Mouse (Mus musculus) right cerebral cortex, postnatal 25 days (tissue): ENCODE results near the gene Nlgn2.
A peak's percentile ranks its signal among the peaks of the same experiment; 100 is the strongest.

Experiments
- DNase-seq: peaks from one replicate; pipeline ENCODE4 v3.0.0; 2022

Gene Nlgn2

DNA sequence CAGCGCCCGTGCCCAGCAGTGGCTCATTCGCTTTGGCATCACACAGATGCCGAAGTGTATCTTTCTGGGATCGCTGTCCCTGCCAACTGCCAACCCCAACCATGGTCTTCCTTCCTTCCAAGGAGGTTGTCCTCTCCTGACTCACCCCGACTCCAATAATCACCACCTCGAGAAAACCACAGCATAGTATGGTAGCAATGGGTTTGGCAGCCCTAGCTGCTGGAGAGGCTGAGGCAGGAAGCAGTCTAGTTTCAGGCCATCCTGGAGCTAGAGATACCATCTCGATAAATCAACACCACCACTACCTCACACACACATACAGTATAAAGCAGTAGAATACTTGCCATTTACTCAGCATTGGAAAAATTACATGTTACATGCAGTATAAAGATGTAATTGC is 18.7 kb downstream of the Nlgn2 start:
- no peak for DNase-seq

DNA sequence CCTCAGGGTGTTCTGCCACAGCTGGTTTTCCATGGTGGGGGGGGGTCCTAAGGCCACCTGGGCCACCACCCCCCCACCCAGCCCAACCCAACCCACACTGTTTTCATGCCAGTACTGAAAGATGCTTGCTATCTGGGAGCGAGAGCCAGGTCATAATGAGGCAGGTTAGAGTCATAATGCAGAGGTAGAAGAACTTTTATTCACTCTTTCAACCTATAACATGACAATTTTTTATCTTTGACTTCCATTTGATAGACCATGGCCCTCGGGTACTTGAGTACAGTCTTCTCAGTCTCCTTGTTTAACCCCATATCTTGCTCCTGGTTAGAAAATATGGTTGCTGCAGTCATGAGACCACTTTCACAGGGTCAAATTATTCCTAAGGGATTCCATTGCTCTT is 19.2 kb downstream of the Nlgn2 start, which contains the start of gene Spem2:
Gene Spem2 (minus strand): TSS at position 101 of the 400 bp plus-strand sequence.
- DNase-seq, result no peak

DNA sequence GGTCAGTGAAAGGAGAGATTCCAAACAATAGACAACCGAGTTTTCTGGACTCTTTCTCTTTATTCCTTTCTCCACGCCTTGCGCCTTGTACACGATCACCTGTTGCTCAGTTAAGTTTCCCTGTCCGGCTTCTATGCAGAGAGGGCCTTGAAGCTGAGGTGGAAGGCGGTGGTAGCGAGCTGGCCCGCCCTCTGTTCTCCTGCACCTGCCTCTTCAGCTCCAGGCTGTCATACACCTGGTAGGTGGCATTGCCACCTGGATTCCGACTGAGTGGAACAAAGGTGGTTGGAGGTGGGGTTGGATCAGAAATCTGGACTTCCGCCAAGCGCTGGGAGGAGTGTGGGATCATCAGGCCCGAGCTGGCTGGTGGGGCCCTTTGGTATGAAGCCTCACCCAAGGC is 21.1 kb downstream of the Nlgn2 start:
- DNase-seq, result no peak

DNA sequence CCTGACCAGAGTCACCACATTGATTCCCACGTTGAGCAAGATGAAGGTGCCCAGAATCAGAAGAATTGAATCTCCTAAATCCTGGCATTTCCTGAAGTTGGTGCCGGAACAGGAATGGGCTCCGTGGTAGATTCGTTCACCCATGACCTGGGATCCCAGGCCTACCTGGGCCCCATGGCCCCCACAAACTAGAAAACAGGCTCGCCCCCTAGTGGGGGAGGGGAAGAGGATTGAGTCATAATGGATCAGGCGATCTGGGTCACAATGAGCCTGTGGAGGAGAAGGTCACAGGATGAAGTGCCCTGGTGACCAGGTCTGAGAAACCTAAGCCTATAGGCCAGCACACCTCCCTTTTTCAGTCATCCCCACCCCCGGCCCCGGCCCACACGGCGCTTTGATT is 22.4 kb downstream of the Nlgn2 start, which contains the start of gene Gm39566:
Gene Gm39566 (minus strand): TSS at position 144 of the 400 bp plus-strand sequence.
- DNase-seq, result no peak

DNA sequence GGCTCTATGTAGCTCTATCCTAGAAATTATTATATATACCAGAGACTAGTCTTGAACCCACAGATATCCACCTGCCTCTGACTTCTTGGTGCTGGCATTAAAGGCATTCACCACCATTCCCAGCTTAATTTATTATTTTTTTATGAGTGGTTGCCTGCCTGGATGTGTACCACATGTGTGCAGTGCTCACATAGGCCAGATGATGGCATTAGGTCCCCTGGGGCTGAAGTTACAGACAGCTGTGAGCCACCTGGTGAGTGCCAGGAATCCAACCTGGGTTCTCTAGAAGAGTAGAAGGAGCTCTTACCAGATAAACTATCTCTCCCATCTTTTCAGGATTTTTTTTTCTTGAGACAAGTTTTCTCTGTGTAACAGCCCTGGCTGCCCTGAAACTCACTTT is 27.3 kb downstream of the Nlgn2 start:
- no peak for DNase-seq

- no peak for DNase-seq
Measured at GRCm38 (mm10) chr11:69807641-69808040, 29.9 kb downstream of the Nlgn2 start.

GRCm38 (mm10) chr11:69806378-69806777 is 31.2 kb downstream of the Nlgn2 start:
- no peak for DNase-seq

DNA sequence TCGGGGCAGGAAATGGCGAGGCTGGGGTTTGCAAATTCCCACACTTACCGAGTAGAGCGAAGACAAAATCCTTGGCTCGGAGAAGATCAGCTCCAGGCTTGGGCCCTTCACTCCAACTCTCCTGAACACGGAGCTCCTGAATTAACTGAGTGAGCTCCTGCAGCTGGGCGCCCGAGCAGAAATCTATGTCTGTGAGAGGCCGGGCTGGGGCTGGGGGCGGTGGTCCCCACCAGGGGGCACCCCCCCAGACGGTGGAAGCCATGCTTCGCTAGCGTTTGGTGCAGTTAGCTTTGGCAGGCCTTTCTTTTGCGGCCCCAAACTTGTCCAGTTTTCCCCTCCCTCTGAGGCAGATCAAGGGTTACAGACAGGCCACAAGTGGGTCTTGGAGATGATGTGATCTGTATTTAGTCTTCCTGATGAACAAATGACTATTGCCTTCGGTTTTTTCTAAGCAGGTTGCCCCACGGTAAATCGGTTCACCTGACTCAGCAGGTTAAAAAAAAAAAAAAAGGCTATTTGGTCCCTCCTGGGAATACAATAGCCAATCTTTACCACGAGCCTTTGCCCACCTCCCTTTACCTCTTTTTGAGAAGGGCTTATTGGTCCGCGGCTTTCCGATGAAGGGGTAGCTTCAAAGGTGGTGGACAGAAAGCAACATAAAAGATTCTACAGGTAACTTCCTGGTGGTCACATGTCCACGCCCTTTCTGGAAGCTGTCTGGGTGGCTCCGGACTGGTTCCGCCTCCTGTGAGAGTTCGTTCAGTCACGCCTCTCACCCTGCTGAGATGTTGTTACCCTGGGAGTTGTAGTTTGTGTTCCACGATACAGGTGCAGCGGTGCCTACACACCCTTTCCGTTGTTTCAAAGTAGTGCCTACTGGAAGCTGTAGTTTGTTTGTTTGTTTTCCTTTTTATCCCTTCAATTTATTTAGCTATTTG is 32.3 kb downstream of the Nlgn2 start, which contains the start of gene Tmem102:
Gene Tmem102 (minus strand): TSS at position 653 of the 938 bp plus-strand sequence.
- no peak for DNase-seq

DNA sequence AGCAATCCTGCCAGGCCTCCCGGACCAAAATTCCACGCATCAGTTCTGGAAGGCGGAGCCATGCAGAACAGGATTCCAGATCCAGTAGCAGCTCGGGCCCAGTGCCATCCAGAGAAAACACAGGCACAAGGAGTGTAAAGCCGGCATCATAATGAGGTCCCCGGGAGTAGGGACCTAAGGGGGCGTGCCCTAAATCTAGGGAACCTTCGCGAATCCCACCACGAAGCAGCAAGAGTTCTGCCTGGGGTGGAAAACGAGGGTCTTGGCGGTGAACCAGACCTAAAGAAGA is 33.0 kb downstream of the Nlgn2 start:
- DNase-seq, result no peak

GRCm38 (mm10) chr11:69803786-69804651 is 33.6 kb downstream of the Nlgn2 start:
- DNase-seq, result peak; percentile 77

DNA sequence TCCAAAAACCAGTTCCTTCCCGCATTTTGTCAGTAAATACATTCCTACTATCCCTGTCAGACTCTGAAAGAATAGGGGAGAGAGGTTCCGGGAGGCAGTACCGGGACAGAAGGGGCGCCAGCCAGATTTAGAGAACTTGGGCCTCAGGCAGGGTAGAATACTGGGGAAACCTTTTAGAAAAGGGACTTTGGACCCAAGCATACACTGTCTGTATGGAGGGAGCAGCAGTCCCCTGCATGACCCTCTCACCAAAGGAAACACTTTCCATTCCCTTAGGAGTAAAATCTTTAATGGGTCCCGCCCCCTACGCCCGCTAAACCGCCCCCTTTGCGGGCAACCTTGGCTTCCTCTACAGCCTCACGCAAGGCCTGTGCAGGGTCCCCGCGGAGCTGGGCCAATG is 34.3 kb downstream of the Nlgn2 start:
- no peak for DNase-seq

DNA sequence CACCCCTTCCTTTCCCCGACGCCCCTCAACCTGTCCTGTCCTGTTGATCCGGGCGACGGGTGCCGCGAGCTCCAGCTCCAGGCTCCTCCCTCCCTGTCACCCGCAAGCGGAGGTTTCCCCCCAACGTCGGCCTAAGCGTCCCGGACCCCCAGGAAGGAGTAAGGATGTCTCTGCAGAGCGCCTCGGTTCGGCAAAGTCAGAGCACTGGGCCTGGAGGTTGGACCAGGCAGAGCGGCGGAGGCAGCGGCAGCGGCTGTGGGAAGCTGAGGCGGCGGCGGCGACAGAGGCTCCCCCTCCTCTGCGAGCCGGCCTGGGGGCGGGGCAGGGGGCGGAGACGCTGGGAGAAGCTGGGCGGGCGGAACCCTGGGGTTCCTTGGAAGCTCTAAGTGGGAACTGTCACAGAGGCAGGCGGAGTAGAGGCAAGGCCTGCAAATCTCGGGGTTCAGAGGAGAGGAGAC is 34.9 kb downstream of the Nlgn2 start:
- peak; percentile 84 for DNase-seq

- DNase-seq, result no peak
Measured at GRCm38 (mm10) chr11:69801379-69801977, 36.1 kb downstream of the Nlgn2 start, which contains the start of gene Fgf11. Fgf11 (minus strand) TSS chr11:69801857.

- no peak for DNase-seq
Measured at GRCm38 (mm10) chr11:69800392-69801197, 37.0 kb downstream of the Nlgn2 start.

DNA sequence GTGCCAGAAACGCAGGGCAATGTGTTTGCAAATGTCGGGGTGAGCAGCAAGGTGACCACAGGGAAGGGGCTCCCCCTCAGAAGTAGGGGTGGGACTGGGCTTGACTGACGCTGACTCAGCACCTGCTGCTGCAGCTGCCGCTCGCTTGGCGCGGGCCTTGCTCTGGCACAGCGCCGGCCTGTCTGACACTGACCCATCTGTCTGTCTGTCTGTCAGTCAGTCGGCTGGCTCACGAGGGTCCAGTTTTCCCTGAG is 37.5 kb downstream of the Nlgn2 start:
- DNase-seq, result no peak

GRCm38 (mm10) chr11:69799394-69800137 is 38.0 kb downstream of the Nlgn2 start:
- no peak for DNase-seq

DNA sequence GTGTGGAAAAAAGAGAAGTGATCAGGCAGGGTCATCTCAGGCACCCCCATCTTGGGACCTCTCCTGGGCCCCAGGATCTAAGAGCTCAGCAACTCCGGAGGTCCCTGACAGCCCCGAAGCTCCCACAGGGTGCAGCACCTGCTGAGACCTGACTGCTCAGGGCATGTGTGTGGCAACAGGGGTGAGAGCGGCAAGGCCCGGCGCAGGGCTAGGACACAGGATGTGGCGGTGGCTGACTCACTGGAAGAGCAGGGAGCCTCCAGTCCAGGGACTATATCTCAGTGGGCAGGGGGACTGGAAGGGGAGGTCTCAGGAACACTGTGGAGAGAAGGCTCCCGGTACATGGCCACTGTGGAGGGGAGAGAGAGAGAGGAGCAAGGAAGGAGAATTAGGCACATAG is 39.7 kb downstream of the Nlgn2 start:
- no peak for DNase-seq

- no peak for DNase-seq
Measured at GRCm38 (mm10) chr11:69795983-69796435, 41.6 kb downstream of the Nlgn2 start.

GRCm38 (mm10) chr11:69795168-69795982 is 42.2 kb downstream of the Nlgn2 start, which contains the start of gene Chrnb1:
Chrnb1 (minus strand) TSS chr11:69795943.
- DNase-seq, result peak; percentile 86

GRCm38 (mm10) chr11:69793429-69793828 is 44.2 kb downstream of the Nlgn2 start:
- no peak for DNase-seq

GRCm38 (mm10) chr11:69791420-69791819 is 46.2 kb downstream of the Nlgn2 start:
- DNase-seq, result no peak
